Comparison of ENCODE assay signal across 12 mouse cellular contexts in genomic region chr13:97829558-97829957, GRCm38 (mm10).
"Had no signal": no experiment of that assay in that cellular context is flagged by ENCODE, and none has a peak within 500 bp of the region (broad histone marks: within the 10 kb centered on the region; RNA-seq: fewer than 3 reads in every experiment).

No protein-coding gene starts in this region.

- H3K4me3 ChIP-seq: limb, embryonic 13.5 days; liver, embryonic 15.5 days; midbrain, embryonic 12.5 days; stomach, embryonic 15.5 days had no signal

- H3K27ac ChIP-seq: limb, embryonic 13.5 days; liver, embryonic 15.5 days; midbrain, embryonic 12.5 days; stomach, embryonic 15.5 days had no signal

- ATAC-seq: midbrain, embryonic 16.5 days had no signal

- H3K4me2 ChIP-seq: limb, embryonic 13.5 days; liver, embryonic 15.5 days; lung, embryonic 14.5 days; midbrain, embryonic 12.5 days; stomach, embryonic 15.5 days had no signal

- H3K9me3 ChIP-seq: limb, embryonic 13.5 days; liver, embryonic 15.5 days; midbrain, embryonic 12.5 days; stomach, embryonic 15.5 days had no signal

- H3K27me3 ChIP-seq: limb, embryonic 13.5 days; midbrain, embryonic 12.5 days; stomach, embryonic 15.5 days had no signal

- H3K36me3 ChIP-seq: limb, embryonic 13.5 days; liver, embryonic 15.5 days; midbrain, embryonic 12.5 days; stomach, embryonic 15.5 days had no signal

- DNase-seq: kidney, postnatal 14 days; left cerebral cortex, postnatal 4 days; lung, embryonic 14.5 days; lung, postnatal 14 days; right cerebral cortex, postnatal 14 days; thymus, adult 2 months; thymus, postnatal 25 days had no signal

- H3K4me1 ChIP-seq: liver, embryonic 15.5 days had no signal

- H3K9ac ChIP-seq: limb, embryonic 13.5 days; liver, embryonic 15.5 days; lung, embryonic 14.5 days; midbrain, embryonic 12.5 days; stomach, embryonic 15.5 days had no signal
